Mouse (Mus musculus) kidney, adult 9 months (tissue): ENCODE measurements at regions not wholly inside any gene's neighbourhood (a gene's known extent, or its start where the extent isn't known, plus 50 kb on each side); places are given as distances from the start of the nearest gene placed in this dataset.

ENCODE experiments used
- DNase-seq: peaks from one replicate; pipeline ENCODE4 v3.0.0; 2022

- DNase-seq = no peak
These were observed 76.0 kb upstream of the Gadd45a start for GRCm38 (mm10) chr6:67113261-67113660.

GRCm38 (mm10) chr6:67112311-67112710 is 75.1 kb upstream of the Gadd45a start:
- no peak for DNase-seq

GRCm38 (mm10) chr6:67111581-67111980 is 74.3 kb upstream of the Gadd45a start:
- no peak for DNase-seq

- DNase-seq = no peak
These were observed 73.1 kb upstream of the Gadd45a start for GRCm38 (mm10) chr6:67110391-67110790.

DNA sequence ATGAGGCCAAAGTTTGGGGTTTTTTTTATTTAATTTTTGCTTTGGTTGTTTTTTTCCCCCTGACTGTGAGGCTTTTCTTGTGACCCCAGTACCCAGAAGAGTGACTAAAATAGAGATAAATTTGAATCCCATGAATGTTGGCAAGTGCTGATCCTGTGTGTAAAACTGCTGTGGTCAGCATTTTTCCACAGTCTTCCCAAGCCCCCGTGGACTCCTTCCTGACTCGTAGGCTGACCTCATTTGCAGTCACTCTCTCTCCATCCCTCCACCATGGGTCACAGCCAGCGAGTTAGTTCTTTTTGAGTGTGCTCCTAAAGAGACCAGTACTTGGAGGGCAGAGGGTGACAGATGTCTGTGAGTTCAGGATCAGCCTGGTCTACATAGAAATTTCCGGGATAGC is 72.5 kb upstream of the Gadd45a start:
- DNase-seq = no peak

DNA sequence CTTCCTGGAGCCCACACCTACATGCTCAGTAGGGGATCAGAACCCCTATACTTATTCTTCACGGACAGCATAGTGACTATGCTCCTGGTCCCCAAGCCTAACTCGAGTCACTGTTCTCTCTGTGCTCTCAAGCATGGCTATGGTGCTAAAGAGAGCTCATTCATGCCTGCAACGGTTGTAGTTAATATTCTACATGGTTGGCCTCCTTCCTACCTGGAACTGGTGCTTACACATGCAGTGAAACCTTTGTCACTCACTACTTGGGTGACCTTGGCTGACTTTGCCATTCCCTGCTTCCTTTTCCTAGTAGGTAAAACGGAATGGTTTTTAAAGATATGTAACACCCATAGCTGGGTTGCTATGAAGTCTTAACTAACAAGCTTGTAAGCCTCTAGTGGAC is 70.3 kb upstream of the Gadd45a start:
- DNase-seq = peak; percentile 98

GRCm38 (mm10) chr6:67106493-67106892 is 69.2 kb upstream of the Gadd45a start:
- DNase-seq = peak; percentile 89

GRCm38 (mm10) chr6:67105386-67105785 is 68.1 kb upstream of the Gadd45a start:
- no peak for DNase-seq

DNA sequence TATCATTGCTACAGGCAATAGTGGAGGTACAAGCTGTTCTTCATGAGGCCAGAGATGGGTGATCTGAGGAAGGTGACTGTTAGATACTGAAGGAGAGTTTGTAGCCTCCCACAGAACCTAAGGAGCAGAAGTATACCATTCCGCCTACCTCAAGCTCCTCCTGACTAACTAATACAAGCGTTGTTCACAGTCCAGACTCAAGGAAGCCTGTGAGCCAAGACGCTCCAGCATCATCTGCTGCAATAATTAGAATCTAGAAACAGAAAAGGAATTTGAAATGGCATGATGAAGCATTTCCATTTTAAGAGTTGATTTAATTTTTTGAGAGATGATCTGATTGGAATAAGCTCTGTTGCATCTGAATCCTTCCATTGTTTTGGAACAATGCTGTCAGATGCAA is 66.9 kb upstream of the Gadd45a start:
- no peak for DNase-seq

DNA sequence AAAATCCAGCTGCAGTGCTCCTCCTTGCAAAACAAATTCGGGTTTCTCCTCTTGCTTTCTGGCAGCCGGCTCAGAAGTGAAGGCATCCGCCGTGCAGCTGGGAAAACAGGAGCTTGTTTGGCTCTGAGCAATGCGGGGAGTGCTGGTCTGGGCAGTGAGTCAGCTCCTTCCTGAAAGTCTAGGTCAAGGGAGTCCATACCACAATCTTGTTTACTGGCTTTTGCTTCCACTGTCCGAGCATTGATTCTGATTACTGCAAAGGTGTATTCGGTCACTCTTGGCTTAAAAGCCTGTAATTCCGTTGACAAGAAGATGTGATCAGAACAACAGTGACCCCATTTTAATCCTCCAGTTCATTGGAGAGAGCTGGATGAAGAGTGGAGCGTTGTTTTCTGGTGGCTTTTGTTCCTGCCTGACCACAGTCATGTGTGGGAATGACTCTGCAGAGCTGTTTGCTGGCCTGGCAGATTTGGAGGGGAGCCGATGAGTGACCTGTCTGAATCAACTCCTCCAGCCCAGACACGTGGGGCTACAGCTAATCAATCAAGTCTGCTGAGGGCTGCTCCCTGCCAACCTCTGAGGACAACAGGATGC is 65.4 kb upstream of the Gadd45a start:
- peak; percentile 73 for DNase-seq

DNA sequence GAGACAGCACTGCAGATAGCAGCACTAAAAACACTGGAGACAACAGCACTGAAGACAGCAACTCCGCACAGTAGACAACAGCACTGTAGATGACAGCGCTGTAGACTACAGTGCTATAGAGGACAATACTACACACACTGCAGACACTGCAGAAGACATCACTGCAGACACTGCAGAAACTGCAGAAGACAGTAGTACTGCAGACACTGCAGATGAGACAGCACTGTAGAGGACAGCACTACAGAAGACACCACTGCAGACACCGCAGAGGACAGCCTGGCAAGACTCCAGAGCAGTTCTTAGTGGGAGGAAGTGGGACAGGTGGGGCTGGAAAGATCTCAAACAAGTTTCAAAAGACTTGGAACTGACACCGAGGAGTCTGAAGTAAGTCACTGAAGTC is 64.8 kb upstream of the Gadd45a start:
- peak; percentile 44 for DNase-seq

GRCm38 (mm10) chr6:67094426-67094825 is 57.2 kb upstream of the Gadd45a start:
- DNase-seq = no peak

- DNase-seq = peak; percentile 53
These were observed 55.9 kb upstream of the Gadd45a start for GRCm38 (mm10) chr6:67093128-67093527.

GRCm38 (mm10) chr6:67090150-67090549 is 52.9 kb upstream of the Gadd45a start:
- DNase-seq = no peak

DNA sequence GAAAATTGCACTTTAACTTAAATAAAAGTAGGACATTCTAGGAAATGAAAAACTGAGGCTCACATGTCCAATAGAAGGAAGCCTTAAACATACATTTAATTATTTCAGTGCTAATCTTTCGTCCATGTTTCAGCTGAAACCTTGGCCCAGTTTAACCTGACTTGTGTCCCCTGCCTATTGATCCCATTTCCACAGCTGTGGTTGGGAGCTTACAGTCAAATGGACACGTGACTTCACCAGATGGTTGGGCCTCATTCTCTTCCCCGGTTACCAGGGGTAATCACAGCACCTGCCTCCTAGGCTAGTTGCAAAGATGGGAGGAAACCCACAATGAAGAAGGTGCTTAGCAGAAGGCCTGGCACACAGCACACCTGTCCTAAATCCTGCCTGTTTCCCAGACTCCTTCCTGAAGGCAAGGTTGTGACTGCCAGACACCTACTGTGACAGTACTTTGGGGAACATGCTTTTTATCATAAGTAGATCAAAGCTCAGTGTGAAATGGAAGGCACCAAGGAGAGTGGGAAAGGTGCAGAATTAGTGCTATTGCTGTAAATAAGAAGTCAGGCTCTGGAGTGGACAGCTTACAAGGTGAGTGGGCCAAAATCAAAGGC is 52.4 kb upstream of the Gadd45a start:
- no peak for DNase-seq

DNA sequence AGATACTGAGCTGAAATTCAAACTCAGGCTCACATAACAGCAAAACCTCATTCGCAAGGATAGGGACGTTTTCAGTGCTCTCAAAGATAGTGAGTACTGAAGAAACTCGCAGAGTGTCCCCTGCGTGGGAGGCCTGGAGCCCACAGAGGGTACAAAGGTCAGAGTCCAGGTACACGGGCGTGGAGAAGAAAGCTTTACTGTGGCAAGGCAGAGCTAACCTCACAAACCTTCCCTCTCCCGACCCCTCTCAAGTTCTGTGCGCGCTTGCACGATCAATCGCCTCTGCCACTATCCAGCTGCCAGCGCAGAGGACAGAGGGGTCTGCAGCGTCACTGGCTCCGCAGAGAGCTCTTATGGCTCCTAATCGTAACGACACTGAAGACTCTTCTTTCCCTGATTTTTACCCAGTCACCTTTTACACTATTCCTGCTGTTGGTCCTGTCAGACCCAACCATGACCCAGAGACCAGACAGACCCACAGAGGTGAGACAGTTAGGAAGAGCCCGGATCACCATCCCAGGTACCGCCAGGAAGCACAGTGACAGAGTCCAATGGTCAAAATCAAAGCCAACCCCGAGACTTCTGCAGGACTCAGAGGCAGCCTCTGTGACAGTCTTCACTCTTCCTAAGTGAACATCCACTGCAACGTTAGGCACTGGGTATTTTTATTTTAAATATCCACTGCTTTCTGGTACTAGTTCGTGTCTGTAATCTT is 51.6 kb upstream of the Gadd45a start:
- peak; percentile 73 for DNase-seq

DNA sequence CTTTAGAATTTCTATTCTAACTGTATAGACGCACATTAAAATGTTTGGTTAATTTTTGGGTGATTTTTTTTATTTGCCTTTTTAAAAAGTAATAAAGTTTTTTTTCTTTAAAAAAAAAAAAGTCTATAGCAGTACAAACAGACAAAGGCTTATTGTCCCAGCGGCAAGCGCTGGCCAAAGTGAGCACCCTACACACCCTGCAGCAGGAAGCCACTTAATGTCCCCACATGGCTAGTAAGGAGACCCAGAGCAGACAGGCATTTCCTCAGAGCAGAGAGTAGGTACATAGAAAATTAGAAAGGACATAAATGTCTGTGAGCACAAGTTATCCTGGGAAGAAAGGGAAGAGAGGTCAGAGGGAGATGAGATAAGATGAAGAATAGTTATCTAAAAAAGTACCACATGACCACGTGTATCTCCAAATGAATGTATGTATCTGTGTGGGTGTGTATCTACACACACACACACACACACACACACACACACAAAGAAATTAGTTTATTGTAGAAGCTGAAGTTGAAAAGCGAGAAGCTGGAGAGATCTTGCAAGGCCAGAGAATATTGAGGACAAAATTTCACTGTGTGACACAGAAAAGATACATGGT is 50.7 kb upstream of the Gadd45a start:
- no peak for DNase-seq

DNA sequence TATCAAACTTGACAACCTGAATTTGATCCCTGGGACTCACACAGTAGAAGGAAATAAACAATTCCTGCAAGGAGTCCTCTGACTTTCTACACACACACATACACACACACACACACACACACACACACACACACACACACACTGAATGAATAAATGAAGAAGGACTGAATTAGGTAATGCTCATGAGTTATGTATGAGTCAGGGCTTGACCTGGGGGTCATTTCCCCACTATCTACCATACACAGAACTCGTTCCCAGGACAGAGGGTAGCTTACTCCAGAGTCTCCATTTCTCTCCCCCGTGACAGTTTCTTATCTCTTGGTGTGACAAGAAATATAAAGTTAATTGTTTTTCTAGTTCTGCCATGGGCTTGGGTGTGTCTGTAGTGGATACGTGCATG is 50.1 kb upstream of the Gadd45a start:
- DNase-seq = no peak
